In genomic region chr10:117581007-117581752, GRCm38 (mm10) we compare ENCODE assay signal across 23 mouse cellular contexts. TPM values are rescaled to one million over a fixed set of nuclear protein-coding genes. Genes with fewer than 3 reads are reported as not detected.
DNase-seq lines count a peak whose midpoint lies in the region; ATAC-seq lines count a peak whose summit lies in the region.
"Had no signal": no experiment of that assay in that cellular context is flagged by ENCODE, and none has a peak within 500 bp of the region (broad histone marks: within the 10 kb centered on the region; RNA-seq: fewer than 3 reads in every experiment).

No protein-coding gene starts in this region.

- H3K27me3 ChIP-seq in limb, embryonic 10.5 days (ENCODE audit: low read depth, poor library complexity, severe bottlenecking): peaks cover 21% of the 10 kb centered on the region
- no peaks in the 10 kb centered on the region for H3K27me3 ChIP-seq in midbrain, embryonic 13.5 days
- H3K27me3 ChIP-seq: CH12.LX, Patski had no signal

- H3K9me3 ChIP-seq in limb, embryonic 10.5 days (replicated peaks): no peaks in the 10 kb centered on the region
- no peaks in the 10 kb centered on the region for H3K9me3 ChIP-seq in midbrain, embryonic 13.5 days

- WGBS in limb, embryonic 10.5 days: 94% methylated on average over 11 of the region's 11 CpGs
- WGBS in midbrain, embryonic 13.5 days: 93% methylated on average over 11 of the region's 11 CpGs

- intact Hi-C loops in heart, postnatal 14 days (cut with DNase I): no loop called here

- no peak overlapping the region for H3K4me2 ChIP-seq in midbrain, embryonic 13.5 days (replicated peaks)

- no peaks in the 10 kb centered on the region for H3K36me3 ChIP-seq in limb, embryonic 10.5 days
- no peaks in the 10 kb centered on the region for H3K36me3 ChIP-seq in midbrain, embryonic 13.5 days
- H3K36me3 ChIP-seq: G1E had no signal

- H3K4me1 ChIP-seq in limb, embryonic 10.5 days: peaks cover 38% of the 10 kb centered on the region
- no peaks in the 10 kb centered on the region for H3K4me1 ChIP-seq in midbrain, embryonic 13.5 days (replicated peaks)

- ATAC-seq in midbrain, embryonic 13.5 days: no peak
- ATAC-seq: activated CD4-positive, CD25-positive, alpha-beta regulatory T cell, adult 4 months; CD4-positive, CD25-positive, alpha-beta regulatory T cell, adult 4 months; Patski had no signal

- peak; percentile 94 for DNase-seq in 3T3-L1 (ENCODE audit: low read depth, low spot score)
- DNase-seq in adipocyte (ENCODE audit: low spot score): peak; percentile 95
- no peak for DNase-seq in limb, embryonic 10.5 days (ENCODE audit: low spot score)
- no peak for DNase-seq in testis, postnatal 14 days (ENCODE audit: low spot score)
- no peak for DNase-seq in heart, postnatal 14 days
- DNase-seq: adrenal gland, adult 2 months; adrenal gland, adult 8-10 months; adrenal gland, postnatal 10 days; adrenal gland, postnatal 14 days; adrenal gland, postnatal 25 days; adrenal gland, postnatal 36 days; B cell, adult 2 months; cerebellum, adult 11 months; cerebellum, adult 11-12 months; cerebellum, adult 18-20 months; cerebellum, adult 2 months; cerebellum, adult 8-10 months had no signal

- H3K27ac ChIP-seq in limb, embryonic 10.5 days: peak overlapping the region; percentile 51
- no peak overlapping the region for H3K27ac ChIP-seq in midbrain, embryonic 13.5 days

- no peak overlapping the region for H3K4me3 ChIP-seq in limb, embryonic 10.5 days
- no peak overlapping the region for H3K4me3 ChIP-seq in midbrain, embryonic 13.5 days (replicated peaks)

- no peak overlapping the region for H3K9ac ChIP-seq in midbrain, embryonic 13.5 days (replicated peaks)

RNA-seq across cellular contexts. Expression of gene Cpm, which starts 48.1 kb away (rescaled TPM):
- 22.5 and 31.5 TPM in 2 replicates for polyA plus RNA-seq in limb, embryonic 10.5 days (2016; fragmentation: Nextera tagmentation; extraction: Ambion mirVana)
- 3.3 and 5.7 TPM in 2 replicates for polyA plus RNA-seq in midbrain, embryonic 13.5 days (2015; fragmentation: Nextera tagmentation; extraction: Ambion mirVana)
- total RNA-seq in heart, postnatal 14 days (2021): 1 to 10 TPM; 5.1 to 5.3 TPM
- polyA plus RNA-seq: G1E had no signal

Comparison
In these comparisons a context has a peak if more than half of its experiments do, and no peak if none do; other contexts are left out.
1. DNase-seq: peak in 3T3-L1 (single experiment) and adipocyte (single experiment); none in limb, embryonic 10.5 days (single experiment), testis, postnatal 14 days (single experiment) and heart, postnatal 14 days (0 of 2).